Mouse (Mus musculus): ENCODE measurements around the gene Pdxk. TPM values are rescaled to one million over a fixed set of nuclear protein-coding genes. Genes with fewer than 3 reads are reported as not detected.

The Pdxk gene
- total RNA-seq, 2 experiments from 2014 or later = 1.4 to 2.9 TPM

DNA sequence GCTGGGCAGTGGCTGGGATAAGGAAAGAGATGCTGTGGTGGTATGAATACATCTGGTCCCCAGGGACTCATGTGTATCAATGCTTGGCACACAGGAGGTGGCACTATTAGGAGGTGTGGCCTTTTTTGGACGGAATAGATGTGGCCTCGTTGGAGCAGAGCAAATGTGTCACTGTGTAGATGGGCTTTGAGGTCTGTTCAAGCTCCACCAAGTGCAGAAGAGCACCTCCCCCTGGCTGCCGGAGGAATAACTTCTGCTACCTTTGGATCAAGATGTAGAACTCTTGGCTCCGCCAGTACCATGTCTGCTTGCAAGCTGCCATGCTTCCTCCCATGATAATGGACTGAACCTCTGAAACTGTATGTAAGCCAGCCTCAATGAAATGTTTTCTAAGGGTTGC, 3.0 kb downstream of the Pdxk start:
- ATAC-seq (replicated peaks; ENCODE audit: low FRiP score, poor library complexity, severe bottlenecking) = no peak

DNA sequence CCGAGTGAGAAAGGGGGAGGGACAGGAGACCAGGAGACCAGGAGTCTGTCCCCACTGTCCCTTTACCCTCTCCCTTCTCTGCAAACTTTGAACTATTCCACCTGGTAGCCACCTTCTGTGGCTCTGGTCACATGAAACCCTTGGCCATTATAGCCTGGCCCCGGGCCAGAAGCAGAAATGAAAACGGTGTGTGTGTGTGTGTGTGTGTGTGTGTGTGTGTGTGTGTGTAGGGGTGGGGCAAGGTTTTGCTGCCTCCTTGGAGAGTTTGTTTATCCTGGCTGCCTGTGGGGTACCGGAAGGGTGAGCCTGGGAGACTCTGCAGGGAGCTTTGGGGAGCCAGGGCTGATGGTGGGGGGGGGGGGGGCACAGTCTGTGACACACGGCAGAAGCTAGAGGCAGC, 4.3 kb downstream of the Pdxk start:
- ATAC-seq (replicated peaks; ENCODE audit: low FRiP score, poor library complexity, severe bottlenecking) = no peak

DNA sequence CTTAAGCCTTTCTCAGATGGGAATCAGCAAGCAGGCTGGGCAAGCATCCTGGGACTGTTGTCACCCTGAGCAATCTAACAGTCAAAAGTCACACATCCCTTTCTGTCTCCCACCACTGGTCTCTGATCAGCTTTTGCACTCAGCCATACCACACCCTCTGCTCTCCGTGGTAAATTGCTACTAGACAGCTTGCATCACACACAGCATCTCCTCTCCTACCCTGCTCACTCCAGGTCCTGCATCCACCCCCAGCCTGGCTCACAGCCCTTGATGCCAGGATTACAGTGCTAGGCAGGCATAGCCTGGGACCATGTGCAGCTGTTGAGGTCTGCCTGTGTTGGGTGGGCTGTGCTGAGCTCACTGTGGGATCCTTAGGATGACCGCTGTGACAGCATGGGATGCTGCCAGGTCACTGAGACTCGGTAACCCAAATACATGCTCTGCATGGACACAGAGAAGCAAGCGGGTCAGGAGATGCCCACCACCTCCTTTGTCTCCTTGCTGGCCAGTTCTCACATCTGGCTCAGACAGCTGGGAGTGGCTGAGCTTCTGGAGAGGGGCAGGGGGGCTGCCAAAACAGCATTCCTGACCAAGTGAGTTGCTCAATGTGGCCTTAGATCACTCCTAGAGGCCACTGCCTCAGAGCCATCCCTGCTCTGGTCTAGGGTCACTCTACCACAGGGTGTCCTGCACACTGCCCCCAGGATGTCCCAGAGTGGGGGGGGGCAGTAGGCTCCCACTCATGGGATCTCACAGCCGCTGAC, 6.2 kb downstream of the Pdxk start:
- ATAC-seq (replicated peaks; ENCODE audit: low FRiP score, poor library complexity, severe bottlenecking) = no peak

DNA sequence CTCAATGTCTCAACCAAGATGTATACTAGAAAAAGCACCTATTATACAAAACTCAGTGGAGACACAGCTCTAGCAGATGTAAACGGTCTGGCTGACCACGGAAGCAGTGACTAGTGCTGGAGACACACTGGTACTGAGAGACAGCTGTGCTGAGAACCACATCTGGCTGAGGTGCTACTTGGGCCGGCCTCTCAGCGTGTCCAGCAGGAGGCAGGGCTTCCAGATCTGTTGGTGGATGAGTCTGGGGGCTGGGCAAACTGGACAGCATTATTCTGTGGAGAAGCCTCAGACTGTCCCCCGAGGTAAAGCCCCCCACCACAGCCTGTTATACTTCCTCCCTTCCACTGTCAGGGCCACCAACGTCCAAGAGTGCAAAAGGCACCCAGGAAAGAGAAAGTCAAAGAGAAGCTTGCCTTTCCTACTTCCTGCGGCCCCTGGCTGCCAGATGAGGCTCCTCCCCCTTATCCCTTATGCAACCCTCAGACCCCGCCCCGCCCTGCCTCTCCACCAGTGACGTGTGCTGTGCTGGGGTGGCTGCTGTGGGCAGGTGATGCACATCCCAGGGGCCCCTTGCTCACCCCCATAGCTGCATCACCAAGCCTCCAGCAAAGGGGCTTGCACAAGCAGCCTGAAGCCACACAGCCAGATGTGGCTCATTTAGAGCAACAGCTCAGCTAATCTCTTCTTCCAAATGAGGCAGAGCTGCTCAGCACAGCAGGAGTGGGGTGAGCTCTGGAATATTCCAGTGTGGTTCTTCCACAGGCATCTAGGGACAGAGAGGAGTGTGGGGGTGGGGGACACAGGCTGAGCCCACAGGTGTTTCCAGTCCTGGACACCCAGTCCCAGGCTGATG, 7.1 kb downstream of the Pdxk start:
- ATAC-seq (replicated peaks; ENCODE audit: low FRiP score, poor library complexity, severe bottlenecking) = peak; percentile 50; the same call in 1 of the 2 replicates

DNA sequence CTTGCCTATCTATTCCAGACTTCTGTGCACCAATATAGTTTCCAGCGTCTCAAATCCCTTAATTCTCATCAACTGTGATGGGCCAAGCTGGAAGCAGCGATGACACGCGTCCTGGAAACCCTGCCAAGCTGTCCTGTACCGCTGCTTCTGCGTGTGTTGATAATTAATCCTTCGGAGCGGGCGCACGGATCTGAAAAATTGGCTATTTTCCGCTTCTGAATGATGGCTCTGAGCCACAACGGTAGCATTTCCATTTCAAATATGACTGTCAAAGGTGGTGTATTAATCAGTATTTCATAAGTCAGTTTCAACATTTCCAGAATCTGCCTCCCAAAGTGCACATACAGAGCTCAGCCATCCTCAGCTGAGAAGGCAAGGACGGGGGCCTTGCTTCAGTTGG, 8.1 kb downstream of the Pdxk start:
- ATAC-seq (replicated peaks; ENCODE audit: low FRiP score, poor library complexity, severe bottlenecking) = no peak

DNA sequence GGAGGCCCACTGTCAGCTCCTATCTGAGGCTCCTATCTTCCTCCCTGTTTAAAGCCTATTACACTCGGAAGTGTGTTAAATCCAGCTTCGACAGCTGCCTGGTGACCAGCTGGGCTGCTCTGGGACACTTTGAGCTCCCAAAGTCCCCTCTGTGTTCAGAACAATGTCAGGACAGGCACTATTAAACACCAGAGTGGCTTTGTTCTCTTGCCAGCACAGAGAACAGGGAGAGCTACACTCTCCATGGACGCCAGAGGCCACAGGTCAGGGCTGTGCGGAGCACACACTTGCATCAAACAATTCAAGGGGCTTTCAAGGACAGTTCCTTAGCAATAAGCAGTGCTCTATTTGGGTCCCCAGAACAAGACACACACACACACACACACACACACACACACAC, 12.1 kb downstream of the Pdxk start:
- no peak for ATAC-seq (replicated peaks; ENCODE audit: low FRiP score, poor library complexity, severe bottlenecking)

DNA sequence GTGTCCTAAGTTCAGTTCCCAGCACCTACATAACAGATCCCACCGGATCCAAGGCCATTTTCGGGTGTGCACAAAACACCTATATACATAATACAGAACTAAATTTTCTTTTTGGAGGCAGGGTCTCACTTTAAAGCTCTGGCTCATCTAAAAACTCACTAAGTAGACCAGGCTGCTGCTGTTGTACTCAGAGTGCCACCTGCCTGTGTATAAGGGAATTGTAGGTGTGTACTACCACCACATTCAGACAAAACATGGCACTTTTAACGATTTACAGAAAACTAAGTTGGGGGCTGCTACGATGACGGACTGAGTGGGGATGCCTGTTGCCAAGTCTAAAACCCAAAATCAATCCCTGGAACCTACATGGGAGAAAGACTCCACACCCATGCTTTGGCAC, 14.0 kb downstream of the Pdxk start:
- ATAC-seq (replicated peaks; ENCODE audit: low FRiP score, poor library complexity, severe bottlenecking) = no peak

DNA sequence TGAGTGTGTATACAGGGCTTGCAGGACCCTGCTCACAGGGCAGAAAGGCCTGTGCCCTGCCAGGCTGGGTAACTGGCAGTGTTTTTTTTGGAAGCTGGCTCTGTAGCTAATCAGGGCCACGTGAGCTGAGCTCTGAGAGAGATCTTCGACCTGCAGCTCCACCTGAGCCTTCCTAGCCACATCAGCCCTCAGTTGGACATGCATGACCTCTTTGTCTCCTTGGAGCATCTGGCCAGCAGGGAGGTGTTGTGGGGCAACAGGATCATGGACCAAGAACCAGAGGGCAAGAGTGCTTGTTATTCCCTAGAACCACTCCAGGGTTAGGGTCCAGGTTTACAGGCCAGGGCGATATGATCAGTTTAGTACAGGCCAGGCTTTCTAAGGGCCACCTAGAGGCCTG, 17.4 kb downstream of the Pdxk start:
- no peak for ATAC-seq (replicated peaks; ENCODE audit: low FRiP score, poor library complexity, severe bottlenecking)

DNA sequence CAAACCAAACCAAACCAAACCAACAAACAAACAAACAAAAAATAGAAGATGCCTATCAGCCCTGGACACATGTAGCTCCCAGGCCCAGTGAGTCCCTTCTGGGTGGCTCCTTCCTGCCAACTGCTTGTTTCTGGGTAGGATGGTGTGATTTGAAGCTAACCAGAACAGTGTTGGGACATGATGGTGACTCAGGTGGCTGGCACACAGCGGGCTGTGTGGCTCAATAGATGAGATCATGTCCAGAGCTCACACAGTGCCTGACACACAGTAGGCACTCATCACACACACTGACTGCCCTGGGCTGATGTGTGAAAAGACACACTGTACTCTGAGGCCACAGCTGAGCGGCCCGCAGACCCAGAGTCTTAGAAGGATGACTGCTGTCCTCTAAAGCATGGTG, 18.6 kb downstream of the Pdxk start:
- ATAC-seq (replicated peaks; ENCODE audit: low FRiP score, poor library complexity, severe bottlenecking) = no peak

DNA sequence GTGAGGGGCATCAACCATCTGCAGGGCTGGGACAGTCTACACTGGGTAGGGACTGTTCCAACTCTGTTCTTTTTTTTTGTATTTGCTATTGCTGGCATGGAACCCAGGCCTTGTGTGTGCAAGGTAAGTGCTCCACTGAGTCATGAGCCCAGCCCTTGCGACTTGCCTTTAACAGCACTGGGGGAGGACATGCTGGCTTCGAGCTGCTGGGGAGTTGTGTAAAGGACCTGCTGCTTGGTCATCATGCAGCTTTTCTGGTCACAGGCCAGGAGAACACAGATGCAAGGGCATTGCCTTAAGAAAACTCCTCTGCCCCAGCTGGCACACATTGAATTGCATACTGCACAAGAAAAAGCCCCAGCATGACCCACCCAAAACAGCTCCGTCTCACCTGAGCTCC, 22.5 kb downstream of the Pdxk start:
- ATAC-seq (replicated peaks; ENCODE audit: low FRiP score, poor library complexity, severe bottlenecking) = no peak

DNA sequence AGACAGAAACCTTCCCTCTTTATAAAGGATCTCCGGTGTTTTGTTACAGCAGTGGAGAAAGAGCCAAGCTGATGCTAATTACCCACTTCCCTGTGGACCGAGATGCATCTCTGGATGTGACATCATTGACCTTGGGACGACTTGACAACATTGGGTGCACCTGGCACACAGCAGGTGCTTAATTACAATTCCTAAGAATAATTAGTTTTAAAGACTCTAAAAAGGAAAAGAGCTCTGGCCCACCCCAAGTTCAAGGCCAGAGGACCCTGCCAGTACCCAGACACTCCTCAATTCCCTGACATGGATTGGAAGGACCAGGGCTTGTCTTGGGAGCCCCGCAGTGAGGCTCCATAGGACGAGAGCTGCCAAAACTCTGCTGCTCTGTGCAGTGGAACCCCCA, 23.2 kb downstream of the Pdxk start:
- no peak for ATAC-seq (replicated peaks; ENCODE audit: low FRiP score, poor library complexity, severe bottlenecking)

DNA sequence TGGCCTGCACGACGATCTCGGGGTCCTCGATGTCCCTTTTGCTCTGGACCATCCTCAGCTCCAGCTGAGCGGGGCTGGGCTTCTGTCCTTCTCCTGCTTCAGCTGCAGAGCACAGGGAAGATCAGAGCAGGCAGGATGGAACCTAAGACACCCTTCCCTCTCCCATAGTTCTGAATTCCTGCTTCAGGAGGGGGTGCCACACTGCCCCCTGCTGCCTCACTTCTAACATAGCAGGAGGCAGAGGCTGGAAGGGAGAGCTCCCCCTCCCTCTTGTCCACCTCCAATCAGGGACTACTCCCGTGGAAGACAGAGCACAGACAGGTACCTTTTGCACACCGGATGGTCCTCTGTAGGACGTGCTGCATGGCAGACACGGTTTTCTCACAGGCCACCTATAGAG, 24.0 kb downstream of the Pdxk start:
- no peak for ATAC-seq (replicated peaks; ENCODE audit: low FRiP score, poor library complexity, severe bottlenecking)

DNA sequence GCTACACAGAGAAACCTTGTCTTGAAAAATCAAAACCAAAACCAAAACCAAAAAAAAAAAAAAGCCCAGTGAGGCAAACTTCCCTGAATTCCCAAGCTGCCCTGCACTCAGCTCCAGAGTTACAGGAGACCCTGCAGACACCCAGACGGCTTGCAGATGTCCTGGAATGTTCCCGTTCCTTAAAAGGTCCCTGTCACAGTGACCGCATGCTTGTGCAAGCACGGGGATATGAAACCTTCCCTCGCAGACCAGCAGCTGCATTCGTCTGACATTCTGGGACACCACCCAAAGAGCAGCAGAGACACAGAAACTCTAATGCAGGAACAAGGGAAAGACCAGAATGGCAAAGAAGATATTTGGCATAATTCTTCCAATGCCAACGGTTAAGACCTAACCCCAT, 24.8 kb downstream of the Pdxk start:
- no peak for ATAC-seq (replicated peaks; ENCODE audit: low FRiP score, poor library complexity, severe bottlenecking)

DNA sequence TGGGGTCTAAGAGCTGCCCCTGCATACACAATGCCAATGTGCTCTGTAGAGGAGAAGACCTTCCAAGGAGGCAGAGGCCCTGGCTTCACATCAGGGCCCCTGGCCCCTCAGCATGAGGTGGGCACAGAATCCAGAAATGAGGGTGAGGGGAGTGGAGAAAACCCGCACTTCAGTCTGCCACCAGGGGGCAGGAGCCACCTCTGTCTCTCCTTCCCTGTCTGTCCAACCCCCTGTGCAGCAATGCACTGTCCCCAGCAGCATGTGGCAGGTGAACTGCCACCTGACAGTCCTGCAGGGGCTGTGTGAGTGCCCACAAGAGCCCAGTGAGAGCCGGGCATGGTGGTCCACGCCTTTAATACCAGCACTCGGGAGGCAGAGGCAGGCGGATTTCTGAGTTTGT, 25.2 kb downstream of the Pdxk start:
- ATAC-seq (replicated peaks; ENCODE audit: low FRiP score, poor library complexity, severe bottlenecking) = no peak

DNA sequence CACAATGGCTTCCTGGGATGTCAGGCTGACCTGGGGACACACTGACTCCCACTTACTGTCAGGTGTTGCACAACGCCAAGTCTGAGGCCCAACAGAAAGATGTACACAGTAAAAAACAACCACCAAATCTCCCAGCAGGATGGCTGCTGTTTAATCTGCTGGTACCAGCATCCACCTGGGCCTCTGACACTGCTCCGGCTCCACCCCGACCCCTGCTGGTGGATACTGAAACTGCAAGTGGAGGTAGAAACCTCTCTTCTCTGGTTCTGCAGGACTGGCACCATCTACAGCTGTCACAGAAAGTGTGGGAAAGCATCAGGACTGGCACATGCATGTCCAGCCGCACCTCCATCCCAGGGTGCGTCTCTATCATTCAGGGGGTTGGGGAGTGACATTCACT, 26.7 kb downstream of the Pdxk start:
- peak; percentile 73 for ATAC-seq (replicated peaks; ENCODE audit: low FRiP score, poor library complexity, severe bottlenecking)

DNA sequence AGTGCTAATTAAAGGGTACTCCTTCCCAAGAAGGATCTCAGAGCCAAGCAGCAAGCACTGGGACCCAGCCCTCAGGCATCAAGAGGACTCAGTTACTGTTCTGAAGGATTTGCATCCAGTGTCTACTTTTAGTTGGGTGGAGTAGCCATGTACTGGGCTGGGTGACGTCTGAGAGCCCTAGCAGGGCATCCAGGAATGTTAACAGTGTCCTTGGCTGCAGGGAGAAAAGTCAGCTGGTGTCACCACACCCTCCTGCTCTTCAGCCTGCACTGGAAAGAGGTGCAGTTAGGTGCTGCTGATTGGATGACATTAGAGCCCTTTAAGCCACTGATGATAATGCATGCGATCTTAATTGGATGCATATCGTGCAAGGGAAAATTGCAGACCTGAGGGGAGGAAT, 31.9 kb downstream of the Pdxk start:
- no peak for ATAC-seq (replicated peaks; ENCODE audit: low FRiP score, poor library complexity, severe bottlenecking)

DNA sequence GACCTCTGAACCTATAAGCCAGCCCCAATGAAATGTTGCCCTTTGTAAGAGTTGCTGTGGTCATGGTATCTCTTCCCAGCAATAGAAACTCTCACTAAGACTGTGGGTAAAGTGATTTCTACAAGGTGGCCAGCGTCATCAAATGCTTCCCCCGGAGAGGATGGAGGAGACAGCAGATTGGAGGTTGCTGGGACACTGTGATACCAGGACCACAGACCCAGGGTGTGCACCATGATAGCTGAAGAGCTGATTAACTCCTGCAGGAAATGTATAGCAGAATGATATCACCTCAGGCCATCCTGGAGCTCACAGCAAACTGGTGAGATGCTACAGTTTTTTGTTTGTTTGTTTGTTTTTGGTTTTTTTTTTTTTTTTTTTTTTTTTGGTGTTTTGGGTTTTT, 35.0 kb downstream of the Pdxk start:
- ATAC-seq (replicated peaks; ENCODE audit: low FRiP score, poor library complexity, severe bottlenecking) = no peak

DNA sequence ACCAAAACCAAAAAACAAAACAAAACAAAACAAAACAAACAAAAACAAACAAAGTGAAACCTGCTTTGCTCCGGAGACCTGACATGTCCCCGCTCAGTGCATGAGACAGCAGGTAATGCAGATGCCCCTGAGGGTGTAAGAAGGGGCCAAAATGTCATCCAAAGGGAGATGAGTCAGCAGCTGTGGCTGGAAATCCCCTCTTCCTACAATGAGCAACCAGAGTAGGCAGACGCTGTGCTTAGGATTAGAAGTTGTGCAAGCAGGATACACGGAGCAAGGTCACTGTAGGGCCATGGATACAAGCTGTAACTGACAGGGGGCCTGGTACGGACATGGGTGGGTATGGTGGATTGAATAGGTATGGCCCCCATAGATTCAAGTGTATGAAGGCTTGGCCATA, 35.6 kb downstream of the Pdxk start:
- ATAC-seq (replicated peaks; ENCODE audit: low FRiP score, poor library complexity, severe bottlenecking) = no peak

DNA sequence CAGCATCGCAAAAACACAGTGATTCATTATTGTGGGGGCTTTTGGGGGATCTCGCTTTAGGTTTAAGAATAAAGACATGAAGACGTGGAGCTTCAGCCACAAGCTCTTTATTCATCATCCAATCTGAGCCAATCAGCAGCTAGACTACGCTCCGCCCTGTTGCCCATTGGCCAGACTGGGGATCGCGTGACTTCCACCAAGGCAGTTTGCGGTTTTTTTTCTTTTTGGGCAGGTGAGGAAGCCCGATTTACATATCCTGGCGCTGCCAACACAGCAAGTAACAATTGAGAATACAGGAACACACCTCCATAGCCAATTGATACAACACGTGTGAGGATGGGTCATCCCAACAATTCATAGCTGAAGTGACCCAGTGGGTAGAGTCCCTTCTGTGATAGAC, 36.7 kb downstream of the Pdxk start:
- no peak for ATAC-seq (replicated peaks; ENCODE audit: low FRiP score, poor library complexity, severe bottlenecking)

DNA sequence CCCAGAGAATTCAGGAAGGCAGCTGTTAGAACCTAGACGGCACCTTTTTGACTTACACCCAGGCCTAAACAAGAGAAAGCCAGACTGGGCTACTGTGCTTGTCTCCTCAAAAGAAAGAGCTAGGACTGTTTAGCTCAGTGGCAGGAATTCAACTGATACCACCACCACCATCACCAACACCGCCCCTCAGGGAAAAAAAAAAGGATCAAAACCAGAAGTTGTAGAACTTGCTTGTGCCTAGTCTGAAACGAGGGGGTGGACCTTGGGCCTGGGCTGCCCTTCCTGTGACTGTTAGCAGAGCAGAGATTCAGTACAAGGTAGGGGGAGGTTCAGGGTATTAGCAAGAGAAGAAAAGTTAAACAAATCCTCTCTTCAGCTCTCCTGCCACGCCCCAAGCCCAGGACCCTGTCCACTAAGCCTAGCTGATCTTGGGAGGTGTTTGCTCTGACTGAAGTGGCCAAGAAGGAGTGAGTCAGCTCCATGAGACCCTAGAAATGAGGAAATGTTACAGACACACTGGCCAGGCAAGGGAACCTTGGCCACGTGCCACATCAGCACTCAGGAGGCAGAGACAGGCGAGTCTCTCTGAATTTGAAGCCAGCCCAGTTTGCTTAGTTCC, 38.5 kb downstream of the Pdxk start:
- ATAC-seq (replicated peaks; ENCODE audit: low FRiP score, poor library complexity, severe bottlenecking) = no peak

Data from erythroblast, adult 5-6 weeks (primary cell).